Mouse (Mus musculus) adrenal gland (tissue): Measurements from ENCODE around the gene Nr1d2.
"Not testable (repeated sequence)": the region's sequence is repeated elsewhere in the genome, so short reads cannot be mapped to it uniquely, and the experiment has no call there.

ENCODE experiments used
- intact Hi-C: fragments of 180-260 bp; cut with DNase I; formaldehyde crosslinking; loops from one replicate; pipeline ENCODE4 v1.15.1; 2025
- long read RNA-seq, 2 experiments: library from polyadenylated mRNA; unstranded; transcript quantifications; one replicate each; pipeline ENCODE4 v2.0.0; 2020; ENCODE audit warnings: borderline replicate concordance in 1 of 2; ENCODE audit not compliant: insufficient replicate concordance in 1 of 2

The Nr1d2 gene
- long read RNA-seq, experiment 1, full-length matches to known transcripts, result 6 of 14 reads
- long read RNA-seq, experiment 1, partial matches to known transcripts, result 2 of 14 reads
- long read RNA-seq, experiment 1, other reads (novel, unspliced or antisense), result 6 of 14 reads
- long read RNA-seq, experiment 2, full-length matches to known transcripts, result 9 of 13 reads
- long read RNA-seq, experiment 2, partial matches to known transcripts, result 0 of 13 reads
- long read RNA-seq, experiment 2, other reads (novel, unspliced or antisense), result 4 of 13 reads

GRCm38 (mm10) chr14:18238750-18239731 is at the start of gene Nr1d2:
Nr1d2 (minus strand) TSS chr14:18239127.
- intact Hi-C loops, result loop anchor here (2.0 kb wide), 1 partner anchor 32 kb away; the partner anchor contains the start of genes Nkiras1 and Rpl15

GRCm38 (mm10) chr14:18287391-18287790 is 48.5 kb upstream of the Nr1d2 start:
- intact Hi-C loops, result no loop called here

- intact Hi-C loops, result no loop called here
These were observed 47.5 kb upstream of the Nr1d2 start for GRCm38 (mm10) chr14:18286441-18286840.

- intact Hi-C loops, result no loop called here
These were observed 46.5 kb upstream of the Nr1d2 start for GRCm38 (mm10) chr14:18285476-18285875.

- intact Hi-C loops, result no loop called here
These were observed 45.7 kb upstream of the Nr1d2 start for GRCm38 (mm10) chr14:18284581-18284980.

- intact Hi-C loops, result no loop called here
These were observed 41.4 kb upstream of the Nr1d2 start for GRCm38 (mm10) chr14:18280375-18280774.

- intact Hi-C loops, result no loop called here
These were observed 35.6 kb upstream of the Nr1d2 start for GRCm38 (mm10) chr14:18274526-18274925.

- intact Hi-C loops, result loop anchor here (2.0 kb wide), 1 partner anchor 33 kb away; the partner anchor contains the start of gene Nr1d2
These were observed 32.7 kb upstream of the Nr1d2 start for GRCm38 (mm10) chr14:18271666-18272065.

GRCm38 (mm10) chr14:18270529-18271441 is 31.9 kb upstream of the Nr1d2 start, which contains the start of the genes Nkiras1 and Rpl15:
Nkiras1 (plus strand) TSS chr14:18271136.
Rpl15 (minus strand) TSS chr14:18271391.
- intact Hi-C loops, result loop anchor here (2.0 kb wide), 1 partner anchor 32 kb away; the partner anchor contains the start of gene Nr1d2

- intact Hi-C loops, result loop anchor here (2.0 kb wide), 1 partner anchor 31 kb away; the partner anchor contains the start of gene Nr1d2
These were observed 31.1 kb upstream of the Nr1d2 start for GRCm38 (mm10) chr14:18269947-18270528.

GRCm38 (mm10) chr14:18263427-18263826 is 24.5 kb upstream of the Nr1d2 start:
- intact Hi-C loops, result no loop called here

GRCm38 (mm10) chr14:18261203-18261602 is 22.3 kb upstream of the Nr1d2 start:
- intact Hi-C loops, result no loop called here

- intact Hi-C loops, result no loop called here
These were observed 3.8 kb upstream of the Nr1d2 start for GRCm38 (mm10) chr14:18242638-18243130.

- intact Hi-C loops, result no loop called here
These were observed 2.9 kb upstream of the Nr1d2 start for GRCm38 (mm10) chr14:18241786-18242185.

- intact Hi-C loops, result no loop called here
These were observed 1.2 kb upstream of the Nr1d2 start for GRCm38 (mm10) chr14:18240132-18240531.

- intact Hi-C loops, result loop anchor here (2.0 kb wide), 1 partner anchor 33 kb away; the partner anchor contains the start of genes Nkiras1 and Rpl15
These were observed 687 bp downstream of the Nr1d2 start for GRCm38 (mm10) chr14:18238131-18238749.

- intact Hi-C loops, result no loop called here
These were observed 1.5 kb downstream of the Nr1d2 start for GRCm38 (mm10) chr14:18237381-18237780.

GRCm38 (mm10) chr14:18236496-18237235 is 2.3 kb downstream of the Nr1d2 start:
- intact Hi-C loops, result not testable (repeated sequence)
